Mouse (Mus musculus): ENCODE measurements around the gene Sorbs2. TPM values are rescaled to one million over a fixed set of nuclear protein-coding genes. Genes with fewer than 3 reads are reported as not detected.
A peak's percentile ranks its signal among the peaks of the same experiment; 100 is the strongest.

Gene Sorbs2
- polyA plus RNA-seq, 1 experiment from 2014 or later: 54.8 TPM

DNA sequence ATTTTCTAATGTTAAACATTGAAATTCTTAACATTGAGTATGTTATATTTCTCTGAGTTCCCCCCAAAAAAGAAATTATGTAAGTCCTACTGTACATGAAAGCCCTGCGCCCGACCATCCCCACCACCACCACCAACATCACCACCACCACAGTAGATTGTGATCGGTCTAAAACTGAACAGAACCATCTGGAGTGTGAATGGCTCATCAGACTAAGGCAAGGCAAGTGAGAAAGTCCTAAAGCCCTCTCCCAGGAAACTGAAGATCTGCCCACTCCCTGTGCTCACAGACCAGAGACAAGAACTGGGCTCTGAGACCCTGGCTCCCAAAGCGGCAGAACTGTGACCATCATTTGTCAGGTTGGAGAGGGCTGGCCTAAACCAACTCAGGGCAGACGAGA is 192.5 kb downstream of the Sorbs2 start:
- H3K4me2 ChIP-seq (replicated peaks; ENCODE audit: low read depth, low read length): no peak overlapping the region
- no peak overlapping the region for H3K9ac ChIP-seq (ENCODE audit: low read depth, low read length)
- ATAC-seq (ENCODE audit: low FRiP score, low TSS enrichment): no peak
- 89% methylated on average over 5 of the region's 5 CpGs for WGBS
- H3K9me3 ChIP-seq (ENCODE audit: control insufficient read depth, low read length): no peaks in the 10 kb centered on the region
- H3K4me3 ChIP-seq (ENCODE audit: low read length): no peak overlapping the region
- H3K27me3 ChIP-seq (ENCODE audit: control insufficient read depth, insufficient read depth, low read length): no peaks in the 10 kb centered on the region
- H3K4me1 ChIP-seq (ENCODE audit: control insufficient read depth, insufficient read depth, low read length): no peaks in the 10 kb centered on the region
- no peak overlapping the region for H3K27ac ChIP-seq (ENCODE audit: low read depth, low read length)
- no peaks in the 10 kb centered on the region for H3K36me3 ChIP-seq (ENCODE audit: control insufficient read depth, insufficient read depth, low read length)

GRCm38 (mm10) chr8:45703700-45704101 is 196.1 kb downstream of the Sorbs2 start:
- Histone ChIP-seq H3K9ac (ENCODE audit: low read depth, low read length) (no peak overlapping the region), H3K36me3 (ENCODE audit: control insufficient read depth, insufficient read depth, low read length) (no peaks in the 10 kb centered on the region), H3K27me3 (ENCODE audit: control insufficient read depth, insufficient read depth, low read length) (no peaks in the 10 kb centered on the region), H3K4me1 (ENCODE audit: control insufficient read depth, insufficient read depth, low read length) (no peaks in the 10 kb centered on the region), H3K4me2 (replicated peaks; ENCODE audit: low read depth, low read length) (no peak overlapping the region), H3K9me3 (ENCODE audit: control insufficient read depth, low read length) (no peaks in the 10 kb centered on the region), H3K27ac (ENCODE audit: low read depth, low read length) (no peak overlapping the region), H3K4me3 (ENCODE audit: low read length) (no peak overlapping the region)
- WGBS: 67% methylated on average over 4 of the region's 4 CpGs
- ATAC-seq (ENCODE audit: low FRiP score, low TSS enrichment): no peak

DNA sequence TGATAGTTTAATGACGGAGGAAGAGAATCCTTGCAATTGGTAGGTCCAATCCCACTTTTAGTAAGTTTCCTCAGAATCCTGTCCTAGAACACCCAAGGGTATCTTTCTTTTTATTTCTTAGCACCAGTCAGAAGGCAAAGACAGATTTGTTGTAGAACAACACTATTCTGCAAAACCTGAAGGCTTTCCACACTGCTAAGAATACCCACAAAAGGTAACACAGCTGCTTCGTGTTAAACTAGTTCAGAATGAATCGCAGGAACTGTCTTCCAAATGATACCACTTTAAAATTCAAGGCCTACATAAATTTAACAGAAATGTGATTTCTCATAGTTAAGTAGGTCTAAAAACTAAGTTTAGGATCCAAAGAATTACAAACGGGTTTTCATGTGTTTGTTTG is 201.5 kb downstream of the Sorbs2 start:
- no peaks in the 10 kb centered on the region for H3K36me3 ChIP-seq (ENCODE audit: control insufficient read depth, insufficient read depth, low read length)
- 83% methylated on average over 4 of the region's 4 CpGs for WGBS
- no peaks in the 10 kb centered on the region for H3K4me1 ChIP-seq (ENCODE audit: control insufficient read depth, insufficient read depth, low read length)
- H3K4me2 ChIP-seq (replicated peaks; ENCODE audit: low read depth, low read length): no peak overlapping the region
- H3K27me3 ChIP-seq (ENCODE audit: control insufficient read depth, insufficient read depth, low read length): no peaks in the 10 kb centered on the region
- no peaks in the 10 kb centered on the region for H3K9me3 ChIP-seq (ENCODE audit: control insufficient read depth, low read length)
- no peak overlapping the region for H3K4me3 ChIP-seq (ENCODE audit: low read length)
- ATAC-seq (ENCODE audit: low FRiP score, low TSS enrichment): no peak
- no peak overlapping the region for H3K9ac ChIP-seq (ENCODE audit: low read depth, low read length)
- H3K27ac ChIP-seq (ENCODE audit: low read depth, low read length): no peak overlapping the region

GRCm38 (mm10) chr8:45709734-45710133 is 202.1 kb downstream of the Sorbs2 start:
- WGBS: 33% methylated on average over 4 of the region's 4 CpGs
- Histone ChIP-seq H3K4me3 (ENCODE audit: low read length) (no peak overlapping the region), H3K27me3 (ENCODE audit: control insufficient read depth, insufficient read depth, low read length) (no peaks in the 10 kb centered on the region), H3K9me3 (ENCODE audit: control insufficient read depth, low read length) (no peaks in the 10 kb centered on the region), H3K36me3 (ENCODE audit: control insufficient read depth, insufficient read depth, low read length) (no peaks in the 10 kb centered on the region), H3K4me2 (replicated peaks; ENCODE audit: low read depth, low read length) (no peak overlapping the region), H3K4me1 (ENCODE audit: control insufficient read depth, insufficient read depth, low read length) (0 out of 2 replicates have a peak, but pooled peaks cover 4% of the 10 kb centered on the region), H3K9ac (ENCODE audit: low read depth, low read length) (no peak overlapping the region), H3K27ac (ENCODE audit: low read depth, low read length) (no peak overlapping the region)
- no peak for ATAC-seq (ENCODE audit: low FRiP score, low TSS enrichment)

DNA sequence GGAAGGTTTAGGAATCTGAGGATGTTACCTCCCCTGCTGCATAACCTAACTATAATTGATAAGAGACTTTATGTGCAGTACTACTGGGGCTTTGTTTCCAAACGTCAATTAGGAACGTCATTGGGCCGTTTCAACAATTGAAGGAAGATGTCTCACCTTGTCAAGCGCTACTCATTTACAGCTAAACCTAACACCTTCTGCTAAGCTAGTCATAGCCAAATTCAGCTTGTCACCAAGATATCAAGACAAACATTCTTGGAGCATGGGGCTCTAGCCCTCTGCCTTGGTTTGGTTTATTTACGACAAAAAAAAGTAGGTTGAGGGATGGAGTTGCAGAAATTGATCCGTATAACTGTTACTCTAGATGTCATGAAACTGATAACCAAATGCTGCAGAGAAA is 205.0 kb downstream of the Sorbs2 start:
- no peak overlapping the region for H3K4me3 ChIP-seq (ENCODE audit: low read length)
- H3K9me3 ChIP-seq (ENCODE audit: control insufficient read depth, low read length): no peaks in the 10 kb centered on the region
- ATAC-seq (ENCODE audit: low FRiP score, low TSS enrichment): no peak
- H3K27me3 ChIP-seq (ENCODE audit: control insufficient read depth, insufficient read depth, low read length): no peaks in the 10 kb centered on the region
- H3K4me1 ChIP-seq (ENCODE audit: control insufficient read depth, insufficient read depth, low read length): 0 out of 2 replicates have a peak, but pooled peaks cover 9% of the 10 kb centered on the region
- H3K9ac ChIP-seq (ENCODE audit: low read depth, low read length): no peak overlapping the region
- no peaks in the 10 kb centered on the region for H3K36me3 ChIP-seq (ENCODE audit: control insufficient read depth, insufficient read depth, low read length)
- H3K4me2 ChIP-seq (replicated peaks; ENCODE audit: low read depth, low read length): no peak overlapping the region
- 74% methylated on average over 6 of the region's 6 CpGs for WGBS
- H3K27ac ChIP-seq (ENCODE audit: low read depth, low read length): no peak overlapping the region

- ATAC-seq (ENCODE audit: low FRiP score, low TSS enrichment): no peak
- Histone ChIP-seq H3K4me2 (replicated peaks; ENCODE audit: low read depth, low read length) (no peak overlapping the region), H3K36me3 (ENCODE audit: control insufficient read depth, insufficient read depth, low read length) (no peaks in the 10 kb centered on the region), H3K9ac (ENCODE audit: low read depth, low read length) (no peak overlapping the region), H3K4me1 (ENCODE audit: control insufficient read depth, insufficient read depth, low read length) (0 out of 2 replicates have a peak, but pooled peaks cover 9% of the 10 kb centered on the region), H3K4me3 (ENCODE audit: low read length) (no peak overlapping the region), H3K9me3 (ENCODE audit: control insufficient read depth, low read length) (no peaks in the 10 kb centered on the region), H3K27me3 (ENCODE audit: control insufficient read depth, insufficient read depth, low read length) (no peaks in the 10 kb centered on the region), H3K27ac (ENCODE audit: low read depth, low read length) (no peak overlapping the region)
- WGBS: 13% methylated on average over 3 of the region's 3 CpGs
These were observed 207.2 kb downstream of the Sorbs2 start for GRCm38 (mm10) chr8:45714806-45715205.

DNA sequence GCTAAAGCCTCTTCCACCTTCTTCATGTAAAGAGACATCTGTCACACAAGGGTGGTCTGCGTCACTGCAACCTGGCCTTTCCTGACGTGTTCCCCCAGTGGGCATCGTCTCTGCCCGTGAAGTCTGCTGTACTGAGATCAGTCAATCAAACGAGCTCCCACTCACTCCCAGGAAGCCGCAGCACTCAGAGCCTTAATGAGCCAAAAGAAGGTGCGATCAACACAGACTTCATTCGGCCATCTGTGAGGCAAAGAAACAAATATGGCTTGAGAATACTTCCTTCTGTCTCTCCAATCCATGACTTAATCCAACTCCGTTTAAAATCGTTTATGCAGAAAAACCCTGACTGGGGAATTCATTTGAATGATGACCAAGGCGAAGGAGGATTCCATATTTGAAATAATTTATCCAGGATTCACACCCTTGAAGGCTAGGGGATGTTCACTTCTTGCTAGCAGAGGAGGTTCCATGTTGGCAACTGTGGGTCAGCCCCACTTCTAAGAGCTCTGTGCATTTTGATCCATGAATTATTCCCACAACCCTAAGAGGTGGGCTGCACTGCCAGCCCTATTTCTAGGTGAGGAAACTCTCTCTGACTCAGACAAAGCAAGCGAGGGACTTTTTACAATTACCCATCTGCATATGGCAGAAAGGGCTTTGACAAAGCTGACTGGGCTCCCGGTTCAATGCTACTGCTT is 207.9 kb downstream of the Sorbs2 start:
- WGBS: 65% methylated on average over 13 of the region's 13 CpGs
- H3K4me3 ChIP-seq (ENCODE audit: low read length): no peak overlapping the region
- ATAC-seq (ENCODE audit: low FRiP score, low TSS enrichment): no peak
- H3K9ac ChIP-seq (ENCODE audit: low read depth, low read length): no peak overlapping the region
- no peak overlapping the region for H3K27ac ChIP-seq (ENCODE audit: low read depth, low read length)
- H3K36me3 ChIP-seq (ENCODE audit: control insufficient read depth, insufficient read depth, low read length): no peaks in the 10 kb centered on the region
- H3K4me2 ChIP-seq (replicated peaks; ENCODE audit: low read depth, low read length): no peak overlapping the region
- no peaks in the 10 kb centered on the region for H3K9me3 ChIP-seq (ENCODE audit: control insufficient read depth, low read length)
- H3K27me3 ChIP-seq (ENCODE audit: control insufficient read depth, insufficient read depth, low read length): no peaks in the 10 kb centered on the region
- 0 out of 2 replicates have a peak, but pooled peaks cover 9% of the 10 kb centered on the region for H3K4me1 ChIP-seq (ENCODE audit: control insufficient read depth, insufficient read depth, low read length)

GRCm38 (mm10) chr8:45719776-45720175 is 212.2 kb downstream of the Sorbs2 start:
- no peaks in the 10 kb centered on the region for H3K9me3 ChIP-seq (ENCODE audit: control insufficient read depth, low read length)
- ATAC-seq (ENCODE audit: low FRiP score, low TSS enrichment): no peak
- no peaks in the 10 kb centered on the region for H3K27me3 ChIP-seq (ENCODE audit: control insufficient read depth, insufficient read depth, low read length)
- H3K4me3 ChIP-seq (ENCODE audit: low read length): no peak overlapping the region
- H3K4me2 ChIP-seq (replicated peaks; ENCODE audit: low read depth, low read length): no peak overlapping the region
- no peak overlapping the region for H3K9ac ChIP-seq (ENCODE audit: low read depth, low read length)
- 65% methylated on average over 8 of the region's 8 CpGs for WGBS
- H3K36me3 ChIP-seq (ENCODE audit: control insufficient read depth, insufficient read depth, low read length): no peaks in the 10 kb centered on the region
- 0 out of 2 replicates have a peak, but pooled peaks cover 5% of the 10 kb centered on the region for H3K4me1 ChIP-seq (ENCODE audit: control insufficient read depth, insufficient read depth, low read length)
- H3K27ac ChIP-seq (ENCODE audit: low read depth, low read length): no peak overlapping the region

DNA sequence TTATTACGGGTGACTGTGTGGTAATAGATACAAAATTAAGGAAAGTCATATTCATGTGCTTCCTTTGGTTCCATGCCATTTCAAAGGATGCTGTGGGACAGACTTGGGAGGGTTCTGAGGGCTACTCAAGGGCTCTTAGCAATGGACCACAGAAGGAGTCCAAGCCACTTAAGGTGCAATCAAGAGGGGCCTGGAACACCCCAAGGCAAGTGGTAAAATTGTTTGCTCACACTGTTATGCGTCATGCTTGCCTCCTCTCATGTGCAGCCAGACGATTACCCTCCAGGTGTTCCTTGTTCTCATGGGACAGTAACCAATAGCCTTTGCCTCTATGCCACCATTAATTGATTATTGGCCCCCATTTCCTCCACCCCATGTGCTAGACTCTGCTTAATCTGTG is 216.6 kb downstream of the Sorbs2 start:
- ATAC-seq (ENCODE audit: low FRiP score, low TSS enrichment): 0 out of 2 replicates have a peak, but pooled peaks have one; percentile 9
- Histone ChIP-seq H3K4me3 (ENCODE audit: low read length) (no peak overlapping the region), H3K9me3 (ENCODE audit: control insufficient read depth, low read length) (no peaks in the 10 kb centered on the region), H3K4me1 (ENCODE audit: control insufficient read depth, insufficient read depth, low read length) (no peaks in the 10 kb centered on the region), H3K27ac (ENCODE audit: low read depth, low read length) (no peak overlapping the region), H3K27me3 (ENCODE audit: control insufficient read depth, insufficient read depth, low read length) (no peaks in the 10 kb centered on the region), H3K9ac (ENCODE audit: low read depth, low read length) (no peak overlapping the region), H3K36me3 (ENCODE audit: control insufficient read depth, insufficient read depth, low read length) (no peaks in the 10 kb centered on the region), H3K4me2 (replicated peaks; ENCODE audit: low read depth, low read length) (no peak overlapping the region)
- 75% methylated on average over 3 of the region's 3 CpGs for WGBS
